Mouse (Mus musculus) stomach, embryonic 14.5 days (tissue): ENCODE results near the gene Eva1a. TPM values are rescaled to one million over a fixed set of nuclear protein-coding genes. Genes with fewer than 3 reads are reported as not detected.

Source experiments
- ATAC-seq: fragments of 200-750 bp; cut with Nextera tagmentation; 2 replicates; pipeline ENCODE4 v1.8.0; 2017; ENCODE audit warnings: low read depth, moderate TSS enrichment; ENCODE audit not compliant: insufficient number of reproducible peaks, insufficient read depth, low FRiP score
- H3K27ac ChIP-seq: fragments of 300-500 bp; sonication (generic); 2 replicates; pipeline ENCODE4 v1.5.1; 2014; ENCODE audit warnings: mild to moderate bottlenecking, low read length, moderate library complexity, mixed read lengths
- H3K27me3 ChIP-seq: fragments of 300-500 bp; sonication (generic); 2 replicates; pipeline ENCODE4 v1.6.1; 2014; ENCODE audit warnings: low read length, control low read depth, mixed read lengths; ENCODE audit not compliant: control insufficient read depth, insufficient read depth
- H3K36me3 ChIP-seq: fragments of 300-500 bp; sonication (generic); 2 replicates; pipeline ENCODE4 v1.6.1; 2014; ENCODE audit warnings: mild to moderate bottlenecking, control low read depth, low read length, moderate library complexity, mixed read lengths; ENCODE audit not compliant: control insufficient read depth, insufficient read depth
- H3K4me1 ChIP-seq: fragments of 300-500 bp; sonication (generic); 2 replicates; pipeline ENCODE4 v1.6.1; 2014; ENCODE audit warnings: low read length, control low read depth, mixed read lengths; ENCODE audit not compliant: control insufficient read depth, insufficient read depth
- H3K4me2 ChIP-seq: fragments of 300-500 bp; sonication (generic); replicated peaks from 2 replicates; pipeline ENCODE4 v1.6.1; 2014; ENCODE audit warnings: low read depth, low read length, control low read depth
- H3K4me3 ChIP-seq: fragments of 300-500 bp; sonication (generic); 2 replicates; pipeline ENCODE4 v1.5.1; 2014; ENCODE audit warnings: low read depth, low read length, control low read depth
- H3K9ac ChIP-seq: fragments of 300-500 bp; sonication (generic); replicated peaks from 2 replicates; pipeline ENCODE4 v1.6.1; 2014; ENCODE audit warnings: low read depth, mild to moderate bottlenecking, control low read depth, low read length, moderate library complexity, mixed read lengths
- H3K9me3 ChIP-seq: fragments of 300-500 bp; sonication (generic); 2 replicates; pipeline ENCODE4 v1.6.1; 2016; ENCODE audit warnings: low read depth, low read length, control low read depth; ENCODE audit not compliant: control insufficient read depth
- WGBS: fragments of 180-500 bp; shearing (Covaris S2); extraction: QIAGEN DNeasy Blood & Tissue Kit; methylation state at CpG from one replicate; pipeline ENCODE4 v1.1.7; 2014; 5-methylcytosine and 5-hydroxymethylcytosine counted together
- polyA plus RNA-seq: library from polyadenylated mRNA; unstranded; fragments of >200 nt; fragmentation: Nextera tagmentation; extraction: Ambion mirVana; gene quantifications from 2 replicates; pipeline ENCODE4 v1.2.1, GENCODE M21; 2014

Eva1a gene
- polyA plus RNA-seq, 1 experiment from 2014 or later, result 26.1 TPM

DNA sequence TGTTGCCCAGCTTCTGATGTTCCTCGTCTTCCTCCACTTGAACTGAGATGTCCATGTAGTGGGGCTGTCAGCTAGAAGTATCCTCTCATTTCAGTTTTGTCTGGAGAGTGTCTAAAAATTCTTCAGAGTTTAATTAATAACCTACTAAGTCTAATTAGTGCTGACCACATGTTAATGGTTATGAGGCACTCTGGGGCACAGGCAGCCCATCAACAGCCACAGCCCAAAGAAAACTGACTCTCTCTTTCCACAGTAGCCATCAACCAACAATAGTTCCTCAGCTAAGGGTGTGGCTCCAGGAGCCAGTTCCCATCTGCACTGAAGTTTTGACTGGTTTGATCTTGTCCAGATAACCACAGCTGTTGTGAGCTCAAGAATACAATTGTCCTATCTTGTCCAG lies 57.6 kb downstream of the Eva1a start:
- H3K9me3 ChIP-seq, result no peaks in the 10 kb centered on the region
- WGBS, result 61% methylated on average over 1 of the region's 1 CpGs
- H3K9ac ChIP-seq, result no peak overlapping the region
- no peak overlapping the region for H3K4me2 ChIP-seq
- no peak overlapping the region for H3K4me3 ChIP-seq
- H3K27ac ChIP-seq, result no peak overlapping the region
- no peaks in the 10 kb centered on the region for H3K36me3 ChIP-seq
- no peak for ATAC-seq
- H3K4me1 ChIP-seq, result no peaks in the 10 kb centered on the region
- H3K27me3 ChIP-seq, result no peaks in the 10 kb centered on the region

DNA sequence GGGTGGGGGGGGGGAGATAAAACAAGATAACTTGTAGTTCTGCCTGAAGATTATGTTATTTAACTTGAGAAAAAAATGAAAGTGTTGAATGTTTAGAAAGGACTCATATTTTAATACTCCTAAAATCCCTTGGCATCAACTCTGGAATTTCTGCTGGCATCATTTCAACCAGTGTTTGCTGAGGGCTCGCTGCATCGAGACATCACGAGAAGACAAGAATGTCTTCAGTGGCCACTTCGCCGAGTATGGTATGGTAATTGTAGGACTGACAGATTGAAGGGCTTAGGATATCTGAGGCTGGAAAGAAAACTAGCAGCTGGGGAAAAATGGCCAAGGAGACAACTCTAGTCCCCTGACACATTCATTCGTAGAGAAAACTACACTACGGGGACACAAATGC lies 69.6 kb downstream of the Eva1a start:
- Histone ChIP-seq H3K4me2 (no peak overlapping the region), H3K4me3 (no peak overlapping the region), H3K27me3 (no peaks in the 10 kb centered on the region), H3K4me1 (peaks cover 14% of the 10 kb centered on the region; the same call in 1 of the 2 replicates), H3K9ac (no peak overlapping the region), H3K27ac (peak overlapping the region; percentile 81; the same call in 1 of the 2 replicates), H3K36me3 (no peaks in the 10 kb centered on the region), H3K9me3 (no peaks in the 10 kb centered on the region)
- no peak for ATAC-seq
- 34% methylated on average over 7 of the region's 7 CpGs for WGBS

- Histone ChIP-seq H3K9ac (no peak overlapping the region), H3K27me3 (no peaks in the 10 kb centered on the region), H3K4me3 (no peak overlapping the region), H3K27ac (peak overlapping the region; percentile 81), H3K4me2 (no peak overlapping the region), H3K36me3 (no peaks in the 10 kb centered on the region), H3K9me3 (no peaks in the 10 kb centered on the region), H3K4me1 (peaks cover 14% of the 10 kb centered on the region; the same call in 1 of the 2 replicates)
- no peak for ATAC-seq
- 89% methylated on average over 1 of the region's 1 CpGs for WGBS
Measured at GRCm38 (mm10) chr6:82111111-82111510, 70.3 kb downstream of the Eva1a start.

DNA sequence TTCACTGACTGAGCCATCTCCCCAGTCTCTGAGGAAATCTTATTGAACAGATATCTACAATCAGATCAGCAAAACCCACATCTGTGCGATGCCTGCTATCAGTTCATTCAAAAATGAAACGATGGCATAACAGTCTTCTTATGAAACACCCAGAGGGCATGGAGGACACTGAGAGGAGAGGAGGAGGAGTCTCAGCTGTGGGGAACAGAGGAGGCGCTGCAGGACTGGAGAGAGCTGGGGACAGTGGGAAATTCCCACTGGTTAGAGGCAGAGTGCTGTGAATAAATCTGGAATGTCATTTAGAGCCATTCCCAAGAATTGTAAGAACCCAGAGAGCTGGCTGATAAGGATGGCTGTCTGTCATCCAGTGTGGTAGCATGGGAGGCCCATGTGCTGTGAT lies 70.7 kb downstream of the Eva1a start:
- Histone ChIP-seq H3K36me3 (no peaks in the 10 kb centered on the region), H3K4me3 (no peak overlapping the region), H3K27ac (peak overlapping the region; percentile 81), H3K9me3 (no peaks in the 10 kb centered on the region), H3K4me2 (no peak overlapping the region), H3K27me3 (no peaks in the 10 kb centered on the region), H3K9ac (no peak overlapping the region), H3K4me1 (peaks cover 14% of the 10 kb centered on the region; the same call in 1 of the 2 replicates)
- WGBS, result 67% methylated on average over 3 of the region's 3 CpGs
- ATAC-seq, result no peak

GRCm38 (mm10) chr6:82112127-82113090 lies 71.6 kb downstream of the Eva1a start:
- Histone ChIP-seq H3K9ac (no peak overlapping the region), H3K4me3 (no peak overlapping the region), H3K4me1 (peaks cover 14% of the 10 kb centered on the region; the same call in 1 of the 2 replicates), H3K9me3 (no peaks in the 10 kb centered on the region), H3K4me2 (peak overlapping the region; percentile 14; the same call in 1 of the 2 replicates), H3K36me3 (no peaks in the 10 kb centered on the region), H3K27me3 (no peaks in the 10 kb centered on the region), H3K27ac (peak overlapping the region; percentile 81)
- 45% methylated on average over 14 of the region's 14 CpGs for WGBS
- peak; percentile 53; the same call in 1 of the 2 replicates for ATAC-seq

- Histone ChIP-seq H3K4me3 (no peak overlapping the region), H3K27me3 (no peaks in the 10 kb centered on the region), H3K4me2 (no peak overlapping the region), H3K9ac (no peak overlapping the region), H3K4me1 (peaks cover 13% of the 10 kb centered on the region; the same call in 1 of the 2 replicates), H3K36me3 (no peaks in the 10 kb centered on the region), H3K27ac (no peak overlapping the region), H3K9me3 (no peaks in the 10 kb centered on the region)
- 20% methylated on average over 3 of the region's 3 CpGs for WGBS
- 0 out of 2 replicates have a peak, but pooled peaks have one; percentile 11 for ATAC-seq
Measured at GRCm38 (mm10) chr6:82115335-82115965, 74.6 kb downstream of the Eva1a start.

- no peak overlapping the region for H3K27ac ChIP-seq
- no peak overlapping the region for H3K4me3 ChIP-seq
- H3K9ac ChIP-seq, result no peak overlapping the region
- peaks cover 11% of the 10 kb centered on the region; the same call in 1 of the 2 replicates for H3K4me1 ChIP-seq
- no peaks in the 10 kb centered on the region for H3K36me3 ChIP-seq
- no peak for ATAC-seq
- H3K27me3 ChIP-seq, result no peaks in the 10 kb centered on the region
- H3K4me2 ChIP-seq, result no peak overlapping the region
- no peaks in the 10 kb centered on the region for H3K9me3 ChIP-seq
- WGBS, result 70% methylated on average over 3 of the region's 3 CpGs
Measured at GRCm38 (mm10) chr6:82116176-82116575, 75.3 kb downstream of the Eva1a start.

DNA sequence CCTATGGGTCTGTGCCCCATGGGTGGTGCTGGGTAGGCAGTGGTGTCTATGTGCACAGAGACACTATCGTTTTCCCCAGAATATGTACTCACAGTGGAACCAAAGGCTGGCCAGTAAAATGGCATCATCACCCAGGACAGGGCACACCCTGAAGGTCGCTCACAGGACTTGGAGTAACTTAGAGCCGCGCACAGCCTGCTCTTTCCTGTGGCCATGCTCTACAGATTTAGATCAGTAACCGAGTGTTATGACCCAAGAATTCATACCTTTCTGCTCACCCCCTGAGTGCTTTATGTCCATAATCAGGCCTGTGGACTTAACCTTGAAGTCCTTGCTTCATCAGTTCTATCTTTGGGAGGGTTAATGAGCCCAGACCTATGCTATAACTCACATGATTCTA lies 77.0 kb downstream of the Eva1a start:
- Histone ChIP-seq H3K9me3 (no peaks in the 10 kb centered on the region), H3K4me2 (no peak overlapping the region), H3K4me1 (peaks cover 2% of the 10 kb centered on the region; the same call in 1 of the 2 replicates), H3K36me3 (no peaks in the 10 kb centered on the region), H3K4me3 (no peak overlapping the region), H3K9ac (no peak overlapping the region), H3K27ac (no peak overlapping the region), H3K27me3 (no peaks in the 10 kb centered on the region)
- no peak for ATAC-seq
- 92% methylated on average over 5 of the region's 5 CpGs for WGBS
